In genomic region chr2:70091261-70091660, GRCm38 (mm10) we compare ENCODE assay signal across 18 mouse cellular contexts. TPM values are rescaled to one million over a fixed set of nuclear protein-coding genes. Genes with fewer than 3 reads are reported as not detected.
DNase-seq lines count a peak whose midpoint lies in the region; ATAC-seq and TF ChIP-seq lines count a peak whose summit lies in the region.
"Had no signal": no experiment of that assay in that cellular context is flagged by ENCODE, and none has a peak within 500 bp of the region (broad histone marks: within the 10 kb centered on the region; RNA-seq: fewer than 3 reads in every experiment).

No protein-coding gene starts in this region.

- no peak overlapping the region for H3K4me3 ChIP-seq in brown adipose tissue, adult 24 weeks (ENCODE audit: insufficient read depth, low read depth, low read length)
- no peak overlapping the region for H3K4me3 ChIP-seq in stomach, postnatal 0 days (ENCODE audit: low read depth, low read length)
- no peak overlapping the region for H3K4me3 ChIP-seq in midbrain, embryonic 15.5 days
- H3K4me3 ChIP-seq: heart, embryonic 10.5 days; hindbrain, embryonic 10.5 days; liver, embryonic 15.5 days; midbrain, embryonic 12.5 days had no signal

- peak; percentile 3 for DNase-seq in spleen, adult 12 weeks (ENCODE audit: low spot score)
- no peak for DNase-seq in spleen, postnatal 14 days (ENCODE audit: low spot score in 2 of 2)
- no peak for DNase-seq in stomach, postnatal 0 days (ENCODE audit: low spot score)
- DNase-seq in layer of hippocampus, postnatal 14 days (ENCODE audit: low spot score in 2 of 2), result no peak
- no peak for DNase-seq in kidney, postnatal 36 days
- DNase-seq: cerebellum, adult 9-10 months; kidney, adult 8-10 months; right cerebral cortex, postnatal 14 days had no signal

- no peaks in the 10 kb centered on the region for H3K36me3 ChIP-seq in stomach, postnatal 0 days (ENCODE audit: control insufficient read depth, insufficient read depth, low read length)
- no peaks in the 10 kb centered on the region for H3K36me3 ChIP-seq in midbrain, embryonic 15.5 days (replicated peaks)
- H3K36me3 ChIP-seq: heart, embryonic 10.5 days; hindbrain, embryonic 10.5 days; liver, embryonic 15.5 days; midbrain, embryonic 12.5 days had no signal

- TF ChIP-seq EP300 in stomach, postnatal 0 days (optimal IDR thresholded peaks at IDR 0.05), result no peak

- H3K4me2 ChIP-seq in stomach, postnatal 0 days (replicated peaks; ENCODE audit: low read depth), result no peak overlapping the region
- no peak overlapping the region for H3K4me2 ChIP-seq in midbrain, embryonic 15.5 days
- H3K4me2 ChIP-seq: liver, embryonic 15.5 days; midbrain, embryonic 12.5 days had no signal

- H3K9ac ChIP-seq in stomach, postnatal 0 days (ENCODE audit: low read length), result no peak overlapping the region
- no peak overlapping the region for H3K9ac ChIP-seq in midbrain, embryonic 15.5 days
- H3K9ac ChIP-seq: liver, embryonic 15.5 days; midbrain, embryonic 12.5 days had no signal

- no peaks in the 10 kb centered on the region for H3K4me1 ChIP-seq in brown adipose tissue, adult 24 weeks (ENCODE audit: control insufficient read depth, insufficient read depth, insufficient read length, low read length)
- H3K4me1 ChIP-seq in stomach, postnatal 0 days (replicated peaks; ENCODE audit: control insufficient read depth, insufficient read depth), result no peaks in the 10 kb centered on the region
- H3K4me1 ChIP-seq in midbrain, embryonic 15.5 days, result no peaks in the 10 kb centered on the region
- H3K4me1 ChIP-seq: liver, embryonic 15.5 days had no signal

- no peak for TF ChIP-seq CTCF in stomach, postnatal 0 days (IDR thresholded peaks at IDR 0.05; ENCODE audit: low read depth)

- no peaks in the 10 kb centered on the region for H3K27me3 ChIP-seq in stomach, postnatal 0 days (ENCODE audit: control insufficient read depth, insufficient read depth, low read length)
- H3K27me3 ChIP-seq in midbrain, embryonic 15.5 days (replicated peaks), result no peaks in the 10 kb centered on the region
- H3K27me3 ChIP-seq: liver, embryonic 15.5 days; midbrain, embryonic 12.5 days had no signal

- H3K9me3 ChIP-seq in stomach, postnatal 0 days (ENCODE audit: control insufficient read depth, low read length), result no peaks in the 10 kb centered on the region
- H3K9me3 ChIP-seq in midbrain, embryonic 15.5 days, result no peaks in the 10 kb centered on the region
- H3K9me3 ChIP-seq: heart, embryonic 10.5 days; hindbrain, embryonic 10.5 days; liver, embryonic 15.5 days; midbrain, embryonic 12.5 days had no signal

- peak; percentile 80 for ATAC-seq in megakaryocyte progenitor cell, adult 5-6 weeks (replicated peaks; ENCODE audit: poor library complexity)
- 0 out of 2 replicates have a peak, but pooled peaks have one; percentile 24 for ATAC-seq in stomach, postnatal 0 days (ENCODE audit: low FRiP score, low TSS enrichment)
- no peak for ATAC-seq in midbrain, embryonic 15.5 days (replicated peaks)
- ATAC-seq: forebrain, embryonic 14.5 days had no signal

- peak overlapping the region; percentile 69 for H3K27ac ChIP-seq in brown adipose tissue, adult 24 weeks (replicated peaks; ENCODE audit: low read depth, low read length)
- H3K27ac ChIP-seq in stomach, postnatal 0 days (replicated peaks), result no peak overlapping the region
- H3K27ac ChIP-seq in midbrain, embryonic 15.5 days, result no peak overlapping the region
- H3K27ac ChIP-seq: heart, embryonic 10.5 days; hindbrain, embryonic 10.5 days; liver, embryonic 15.5 days; midbrain, embryonic 12.5 days had no signal

- 48% methylated on average over 2 of the region's 2 CpGs for WGBS in stomach, postnatal 0 days
- 81% methylated on average over 2 of the region's 2 CpGs for WGBS in midbrain, embryonic 15.5 days

RNA-seq across cellular contexts. Expression of gene Myo3b, which starts 52.3 kb away (rescaled TPM):
- polyA plus RNA-seq in brown adipose tissue, adult 24 weeks (2012; ENCODE audit: insufficient read depth, insufficient read length, missing spikeins), result not detected in 2 replicates
- 0.02 TPM in 1 of 2 replicates, not detected in the other for total RNA-seq in megakaryocyte progenitor cell, adult 5-6 weeks (2015)
- not detected in 2 replicates for total RNA-seq in megakaryocyte progenitor cell, adult 5-6 weeks (2017)
- polyA plus RNA-seq in stomach, postnatal 0 days (2015; fragmentation: Nextera tagmentation; extraction: Ambion mirVana), result 0.21 and 0.42 TPM in 2 replicates
- total RNA-seq in layer of hippocampus, postnatal 14 days (2021), result 1 to 10 TPM; 1.2 to 1.3 TPM
- 0.24 and 0.41 TPM in 2 replicates for polyA plus RNA-seq in midbrain, embryonic 15.5 days (2015; fragmentation: Nextera tagmentation; extraction: Ambion mirVana)
- total RNA-seq: gastrocnemius, adult 8-10 months had no signal
- polyA plus RNA-seq: embryonic facial prominence, embryonic 14.5 days; hindbrain, embryonic 10.5 days; liver, embryonic 15.5 days; midbrain, embryonic 12.5 days had no signal
